In the genomic region with DNA sequence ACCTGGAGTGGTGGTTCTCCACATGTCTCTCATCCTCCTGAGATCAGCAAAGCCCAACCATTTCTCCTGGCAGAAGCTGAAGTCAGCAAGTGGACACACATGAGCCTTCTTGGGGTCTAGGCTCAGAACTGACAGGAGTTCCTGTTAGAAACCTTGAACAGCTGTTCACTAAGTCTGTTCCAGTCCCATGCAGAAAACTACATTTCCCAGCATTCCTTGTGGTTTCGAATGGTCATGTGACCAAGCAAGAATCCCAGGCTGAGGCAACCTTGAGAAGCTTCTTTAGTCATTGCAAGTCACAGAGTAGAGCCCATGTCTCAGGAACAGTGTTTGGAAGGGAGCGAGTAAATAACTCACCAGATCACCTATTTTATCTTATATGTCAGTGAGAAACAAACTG, we compare ENCODE assay signal across 13 mouse cellular contexts.
A peak's percentile ranks its signal among the peaks of the same experiment; 100 is the strongest.
DNase-seq lines count a peak whose midpoint lies in the region; ATAC-seq and TF ChIP-seq lines count a peak whose summit lies in the region.
"Had no signal": no experiment of that assay in that cellular context is flagged by ENCODE, and none has a peak within 500 bp of the region (broad histone marks: within the 10 kb centered on the region; RNA-seq: fewer than 3 reads in every experiment).

No protein-coding gene starts in this region.

- H3K4me3 ChIP-seq in lung, embryonic 14.5 days (ENCODE audit: low read depth, low read length) = no peak overlapping the region
- no peak overlapping the region for H3K4me3 ChIP-seq in midbrain, embryonic 14.5 days (replicated peaks; ENCODE audit: low read depth, low read length)
- H3K4me3 ChIP-seq: intestine, embryonic 15.5 days; neural tube, embryonic 13.5 days had no signal

- no peak for TF ChIP-seq CTCF in lung, embryonic 14.5 days (IDR thresholded peaks at IDR 0.05; ENCODE audit: low read depth)

- H3K27ac ChIP-seq in lung, embryonic 14.5 days (ENCODE audit: low read depth) = no peak overlapping the region
- H3K27ac ChIP-seq in midbrain, embryonic 14.5 days (replicated peaks; ENCODE audit: low read depth, low read length) = no peak overlapping the region
- H3K27ac ChIP-seq: intestine, embryonic 15.5 days; neural tube, embryonic 13.5 days had no signal

- no peak overlapping the region for H3K4me2 ChIP-seq in lung, embryonic 14.5 days
- no peak overlapping the region for H3K4me2 ChIP-seq in midbrain, embryonic 14.5 days (ENCODE audit: low read length)
- H3K4me2 ChIP-seq: heart, embryonic 11.5 days; intestine, embryonic 15.5 days; neural tube, embryonic 13.5 days had no signal

- ATAC-seq in lung, embryonic 14.5 days (ENCODE audit: insufficient read depth) = peak; percentile 70; the same call in 1 of the 2 replicates
- ATAC-seq in midbrain, embryonic 14.5 days (ENCODE audit: low FRiP score, low TSS enrichment) = no peak
- no peak for ATAC-seq in megakaryocyte-erythroid progenitor cell, adult 5-6 weeks (replicated peaks; ENCODE audit: low FRiP score, low TSS enrichment, poor library complexity, severe bottlenecking)
- ATAC-seq: intestine, embryonic 15.5 days had no signal

- H3K9me3 ChIP-seq in lung, embryonic 14.5 days (ENCODE audit: low read depth, low read length) = no peaks in the 10 kb centered on the region
- no peaks in the 10 kb centered on the region for H3K9me3 ChIP-seq in midbrain, embryonic 14.5 days (ENCODE audit: control insufficient read depth, low read length)
- H3K9me3 ChIP-seq: intestine, embryonic 15.5 days; neural tube, embryonic 13.5 days had no signal

- no peak overlapping the region for H3K9ac ChIP-seq in lung, embryonic 14.5 days
- no peak overlapping the region for H3K9ac ChIP-seq in midbrain, embryonic 14.5 days (replicated peaks; ENCODE audit: low read length)
- H3K9ac ChIP-seq: intestine, embryonic 15.5 days; neural tube, embryonic 13.5 days had no signal

- no peaks in the 10 kb centered on the region for H3K36me3 ChIP-seq in lung, embryonic 14.5 days (ENCODE audit: insufficient read depth)
- H3K36me3 ChIP-seq in midbrain, embryonic 14.5 days (ENCODE audit: control insufficient read depth, insufficient read depth, low read length) = no peaks in the 10 kb centered on the region
- H3K36me3 ChIP-seq: intestine, embryonic 15.5 days; neural tube, embryonic 13.5 days had no signal

- H3K27me3 ChIP-seq in lung, embryonic 14.5 days (ENCODE audit: insufficient read depth, low read length) = peaks cover 8% of the 10 kb centered on the region; the same call in 1 of the 2 replicates
- 0 out of 2 replicates have a peak, but pooled peaks cover 4% of the 10 kb centered on the region for H3K27me3 ChIP-seq in midbrain, embryonic 14.5 days (ENCODE audit: control insufficient read depth, insufficient read depth, low read length)

- H3K4me1 ChIP-seq in lung, embryonic 14.5 days (ENCODE audit: insufficient read depth) = peaks cover 3% of the 10 kb centered on the region; the same call in 1 of the 2 replicates
- H3K4me1 ChIP-seq in midbrain, embryonic 14.5 days (ENCODE audit: control insufficient read depth, insufficient read depth, low read length) = 0 out of 2 replicates have a peak, but pooled peaks cover 4% of the 10 kb centered on the region
- H3K4me1 ChIP-seq: intestine, embryonic 15.5 days had no signal

- DNase-seq in lung, embryonic 14.5 days = peak; percentile 80
- no peak for DNase-seq in lung, postnatal 14 days
- peak; percentile 49 for DNase-seq in R1 (ENCODE audit: low read depth, low spot score)
- peak; percentile 71 for DNase-seq in embryo, embryonic 10.5 days (ENCODE audit: low spot score)
- DNase-seq in midbrain, embryonic 14.5 days = peak; percentile 81
- no peak for DNase-seq in B cell, adult 2 months
- no peak for DNase-seq in layer of hippocampus, postnatal 25 days (ENCODE audit: extremely low spot score in 1 of 2, low spot score in 1 of 2)
- DNase-seq: cerebellum, adult 2 months; layer of hippocampus, adult 9-11 months had no signal

- 63% methylated on average over 2 of the region's 2 CpGs for WGBS in lung, embryonic 14.5 days
- 63% methylated on average over 2 of the region's 2 CpGs for WGBS in midbrain, embryonic 14.5 days

Comparison
In these comparisons a context has a peak if more than half of its experiments do, and no peak if none do; other contexts are left out.
1. DNase-seq: peak in lung, embryonic 14.5 days (single experiment), R1 (single experiment), embryo, embryonic 10.5 days (single experiment) and midbrain, embryonic 14.5 days (single experiment); none in lung, postnatal 14 days (single experiment), B cell, adult 2 months (0 of 2) and layer of hippocampus, postnatal 25 days (0 of 2).